13 mouse cellular contexts compared by ENCODE assay signal in genomic region chr8:127775747-127776146, GRCm38 (mm10).
A peak's percentile ranks its signal among the peaks of the same experiment; 100 is the strongest.
DNase-seq lines count a peak whose midpoint lies in the region; ATAC-seq lines count a peak whose summit lies in the region.
"Had no signal": no experiment of that assay in that cellular context is flagged by ENCODE, and none has a peak within 500 bp of the region (broad histone marks: within the 10 kb centered on the region; RNA-seq: fewer than 3 reads in every experiment).

No protein-coding gene starts in this region.

- no peak overlapping the region for H3K9ac ChIP-seq in embryonic facial prominence, embryonic 13.5 days
- no peak overlapping the region for H3K9ac ChIP-seq in kidney, embryonic 16.5 days (replicated peaks; ENCODE audit: low read length)
- H3K9ac ChIP-seq in forebrain, embryonic 12.5 days = no peak overlapping the region
- no peak overlapping the region for H3K9ac ChIP-seq in midbrain, embryonic 13.5 days (replicated peaks)
- H3K9ac ChIP-seq: liver, embryonic 12.5 days; neural tube, embryonic 13.5 days had no signal

- no peak for ATAC-seq in embryonic facial prominence, embryonic 13.5 days (ENCODE audit: insufficient number of reproducible peaks, insufficient read depth, low FRiP score, low TSS enrichment, low read depth)
- ATAC-seq in kidney, embryonic 16.5 days (ENCODE audit: low FRiP score, low TSS enrichment) = no peak
- ATAC-seq in forebrain, embryonic 12.5 days (ENCODE audit: low FRiP score) = no peak
- 0 out of 2 replicates have a peak, but pooled peaks have one; percentile 51 for ATAC-seq in midbrain, embryonic 13.5 days
- ATAC-seq in erythroid progenitor cell, adult 5-6 weeks (replicated peaks; ENCODE audit: low FRiP score, poor library complexity, severe bottlenecking) = no peak
- ATAC-seq: activated CD4-positive, CD25-positive, alpha-beta regulatory T cell, adult 4 months; liver, embryonic 12.5 days had no signal

- DNase-seq in embryonic facial prominence, embryonic 10.5 days (ENCODE audit: low spot score) = no peak
- peak; percentile 32 for DNase-seq in kidney, postnatal 10 days
- DNase-seq in cerebellum, postnatal 36 days = no peak
- DNase-seq: kidney, adult 9 months had no signal

- H3K4me3 ChIP-seq in embryonic facial prominence, embryonic 13.5 days = no peak overlapping the region
- no peak overlapping the region for H3K4me3 ChIP-seq in embryonic facial prominence, embryonic 10.5 days
- H3K4me3 ChIP-seq in kidney, embryonic 16.5 days (ENCODE audit: low read length) = no peak overlapping the region
- no peak overlapping the region for H3K4me3 ChIP-seq in forebrain, embryonic 12.5 days (replicated peaks)
- no peak overlapping the region for H3K4me3 ChIP-seq in midbrain, embryonic 13.5 days (replicated peaks)
- H3K4me3 ChIP-seq: liver, embryonic 12.5 days; neural tube, embryonic 13.5 days had no signal

- WGBS in embryonic facial prominence, embryonic 13.5 days = 31% methylated on average over 7 of the region's 7 CpGs
- WGBS in embryonic facial prominence, embryonic 10.5 days = 35% methylated on average over 7 of the region's 7 CpGs
- WGBS in kidney, embryonic 16.5 days = 59% methylated on average over 7 of the region's 7 CpGs
- 24% methylated on average over 7 of the region's 7 CpGs for WGBS in forebrain, embryonic 12.5 days
- whole genome bisulfite sequencing in midbrain, embryonic 13.5 days = 8% methylated on average over 7 of the region's 7 CpGs

- H3K36me3 ChIP-seq in embryonic facial prominence, embryonic 13.5 days = no peaks in the 10 kb centered on the region
- H3K36me3 ChIP-seq in embryonic facial prominence, embryonic 10.5 days (replicated peaks) = no peaks in the 10 kb centered on the region
- no peaks in the 10 kb centered on the region for H3K36me3 ChIP-seq in kidney, embryonic 16.5 days (ENCODE audit: insufficient read depth, low read length)
- H3K36me3 ChIP-seq in forebrain, embryonic 12.5 days (replicated peaks) = no peaks in the 10 kb centered on the region
- no peaks in the 10 kb centered on the region for H3K36me3 ChIP-seq in midbrain, embryonic 13.5 days
- H3K36me3 ChIP-seq: G1E; liver, embryonic 12.5 days; neural tube, embryonic 13.5 days had no signal

- H3K27ac ChIP-seq in embryonic facial prominence, embryonic 13.5 days = no peak overlapping the region; the same call in 1 of the 2 replicates
- no peak overlapping the region for H3K27ac ChIP-seq in embryonic facial prominence, embryonic 10.5 days (replicated peaks)
- H3K27ac ChIP-seq in kidney, embryonic 16.5 days (ENCODE audit: low read length) = no peak overlapping the region
- H3K27ac ChIP-seq in forebrain, embryonic 12.5 days = 0 out of 2 replicates have a peak overlapping the region, but pooled peaks have one; percentile 16
- no peak overlapping the region for H3K27ac ChIP-seq in midbrain, embryonic 13.5 days
- H3K27ac ChIP-seq: liver, embryonic 12.5 days; neural tube, embryonic 13.5 days had no signal

- 0 out of 2 replicates have a peak overlapping the region, but pooled peaks have one; percentile 4 for H3K4me2 ChIP-seq in embryonic facial prominence, embryonic 13.5 days
- no peak overlapping the region for H3K4me2 ChIP-seq in kidney, embryonic 16.5 days (replicated peaks; ENCODE audit: low read depth, low read length)
- H3K4me2 ChIP-seq in forebrain, embryonic 12.5 days = no peak overlapping the region
- H3K4me2 ChIP-seq in midbrain, embryonic 13.5 days (replicated peaks) = no peak overlapping the region; the same call in 1 of the 2 replicates
- H3K4me2 ChIP-seq: liver, embryonic 12.5 days; neural tube, embryonic 13.5 days had no signal

- H3K9me3 ChIP-seq in embryonic facial prominence, embryonic 13.5 days = no peaks in the 10 kb centered on the region
- H3K9me3 ChIP-seq in embryonic facial prominence, embryonic 10.5 days = no peaks in the 10 kb centered on the region
- H3K9me3 ChIP-seq in kidney, embryonic 16.5 days (ENCODE audit: low read length) = no peaks in the 10 kb centered on the region
- H3K9me3 ChIP-seq in forebrain, embryonic 12.5 days = no peaks in the 10 kb centered on the region
- H3K9me3 ChIP-seq in midbrain, embryonic 13.5 days = no peaks in the 10 kb centered on the region
- H3K9me3 ChIP-seq: liver, embryonic 12.5 days had no signal

- H3K4me1 ChIP-seq in embryonic facial prominence, embryonic 13.5 days = peaks cover 13% of the 10 kb centered on the region
- H3K4me1 ChIP-seq in embryonic facial prominence, embryonic 10.5 days = peaks cover 19% of the 10 kb centered on the region
- H3K4me1 ChIP-seq in kidney, embryonic 16.5 days (ENCODE audit: insufficient read depth, low read length) = no peaks in the 10 kb centered on the region
- peaks cover 28% of the 10 kb centered on the region for H3K4me1 ChIP-seq in forebrain, embryonic 12.5 days
- peaks cover 25% of the 10 kb centered on the region for H3K4me1 ChIP-seq in midbrain, embryonic 13.5 days (replicated peaks)
- H3K4me1 ChIP-seq: liver, embryonic 12.5 days had no signal

- 0 out of 2 replicates have a peak, but pooled peaks cover 2% of the 10 kb centered on the region for H3K27me3 ChIP-seq in embryonic facial prominence, embryonic 13.5 days
- 0 out of 2 replicates have a peak, but pooled peaks cover 6% of the 10 kb centered on the region for H3K27me3 ChIP-seq in embryonic facial prominence, embryonic 10.5 days (replicated peaks; ENCODE audit: low read depth, poor library complexity, severe bottlenecking)
- no peaks in the 10 kb centered on the region for H3K27me3 ChIP-seq in kidney, embryonic 16.5 days (ENCODE audit: insufficient read depth, low read length)
- no peaks in the 10 kb centered on the region for H3K27me3 ChIP-seq in forebrain, embryonic 12.5 days
- H3K27me3 ChIP-seq in midbrain, embryonic 13.5 days = no peaks in the 10 kb centered on the region
- H3K27me3 ChIP-seq: liver, embryonic 12.5 days; neural tube, embryonic 13.5 days had no signal
